Mouse (Mus musculus): ENCODE data around the gene Slfn2. TPM values are rescaled to one million over a fixed set of nuclear protein-coding genes. Genes with fewer than 3 reads are reported as not detected.

Slfn2 gene
- polyA plus RNA-seq, 1 experiment: 0.11 TPM

DNA sequence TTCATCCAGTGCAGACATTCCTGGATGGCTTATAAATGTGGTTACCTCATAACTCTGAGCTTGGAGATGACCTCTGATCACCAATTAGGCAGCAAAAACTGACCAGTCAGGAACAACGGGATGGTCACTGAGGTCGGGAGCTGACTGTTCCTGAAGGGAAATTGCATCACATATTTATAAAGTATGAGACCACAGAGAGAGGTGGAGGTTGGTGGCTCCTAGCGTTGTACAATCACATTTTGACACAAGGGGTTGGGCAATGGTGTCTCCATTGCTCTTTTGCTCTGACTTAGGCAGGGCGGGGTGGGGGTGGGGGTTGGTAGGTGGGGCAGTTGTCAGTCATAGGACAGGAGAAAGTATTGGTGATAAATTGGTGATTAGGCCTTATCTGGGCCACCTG lies 1.8 kb upstream of the Slfn2 start:
- TF ChIP-seq TCF12 (IDR thresholded peaks at IDR 0.05; ENCODE audit: insufficient read depth, poor library complexity, severe bottlenecking) (no peak), POLR2A (IDR thresholded peaks at IDR 0.05; ENCODE audit: insufficient read length, low read depth) (no peak), MYOG (IDR thresholded peaks at IDR 0.05; ENCODE audit: control insufficient read depth in 1 of 3, insufficient read depth in 1 of 3, insufficient read length in 2 of 3, low read depth in 2 of 3) (no peak), TCF3 (IDR thresholded peaks at IDR 0.05; ENCODE audit: insufficient read length, low read depth) (no peak), REST (IDR thresholded peaks at IDR 0.05; ENCODE audit: insufficient read depth, insufficient read length) (no peak), USF1 (IDR thresholded peaks at IDR 0.05; ENCODE audit: low read depth) (no peak), CEBPB (IDR thresholded peaks at IDR 0.05; ENCODE audit: insufficient read depth, poor library complexity, severe bottlenecking) (no peak), MAX (IDR thresholded peaks at IDR 0.05; ENCODE audit: low read depth) (no peak), POLR2AphosphoS2 (IDR thresholded peaks at IDR 0.05; ENCODE audit: insufficient read length, low read depth) (no peak), E2F4 (IDR thresholded peaks at IDR 0.05; ENCODE audit: insufficient read depth) (no peak), SRF (IDR thresholded peaks at IDR 0.05; ENCODE audit: control insufficient read depth, insufficient read length, low read depth) (no peak), MYOD1 (IDR thresholded peaks at IDR 0.05; ENCODE audit: control insufficient read depth in 1 of 3, insufficient read length in 2 of 3, low read depth in 2 of 3) (no peak)
- H3K36me3 ChIP-seq (ENCODE audit: control insufficient read depth, insufficient read depth): no peaks in the 10 kb centered on the region
- no peak overlapping the region for H3K4me2 ChIP-seq (ENCODE audit: low read depth)
- H3ac ChIP-seq (ENCODE audit: control insufficient read depth, insufficient read length): no peak overlapping the region
- no peak overlapping the region for H3K4me3 ChIP-seq
- H3K27me3 ChIP-seq (ENCODE audit: control insufficient read depth, insufficient read depth, insufficient read length): no peaks in the 10 kb centered on the region
- H3K79me2 ChIP-seq (ENCODE audit: control insufficient read depth, insufficient read depth): no peaks in the 10 kb centered on the region

DNA sequence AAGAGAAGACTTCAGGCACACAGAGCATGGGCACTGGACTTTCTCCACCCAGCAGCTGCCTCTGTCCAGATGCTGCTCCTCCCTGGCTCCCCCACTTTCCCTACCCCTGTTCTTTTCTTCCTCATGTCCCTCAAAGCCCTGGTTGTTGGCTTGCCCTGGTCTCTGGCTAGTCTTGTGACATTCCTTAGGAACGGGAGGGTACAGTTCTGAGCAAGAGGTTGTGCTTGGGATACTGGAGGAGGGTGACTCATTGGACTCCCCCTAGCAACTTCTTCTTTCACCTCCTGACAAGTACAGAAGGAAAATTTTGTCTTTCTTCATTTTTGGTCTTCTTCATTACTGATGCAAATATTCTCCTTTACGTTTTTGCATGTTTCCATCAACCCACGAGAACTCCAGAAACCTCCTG lies 967 bp upstream of the Slfn2 start:
- H3K4me2 ChIP-seq (ENCODE audit: low read depth): no peak overlapping the region
- no peaks in the 10 kb centered on the region for H3K36me3 ChIP-seq (ENCODE audit: control insufficient read depth, insufficient read depth)
- no peaks in the 10 kb centered on the region for H3K27me3 ChIP-seq (ENCODE audit: control insufficient read depth, insufficient read depth, insufficient read length)
- TF ChIP-seq TCF12 (IDR thresholded peaks at IDR 0.05; ENCODE audit: insufficient read depth, poor library complexity, severe bottlenecking) (no peak), SRF (IDR thresholded peaks at IDR 0.05; ENCODE audit: control insufficient read depth, insufficient read length, low read depth) (no peak), CEBPB (IDR thresholded peaks at IDR 0.05; ENCODE audit: insufficient read depth, poor library complexity, severe bottlenecking) (no peak), E2F4 (IDR thresholded peaks at IDR 0.05; ENCODE audit: insufficient read depth) (no peak), POLR2AphosphoS2 (IDR thresholded peaks at IDR 0.05; ENCODE audit: insufficient read length, low read depth) (no peak), MAX (IDR thresholded peaks at IDR 0.05; ENCODE audit: low read depth) (no peak), TCF3 (IDR thresholded peaks at IDR 0.05; ENCODE audit: insufficient read length, low read depth) (no peak), MYOD1 (IDR thresholded peaks at IDR 0.05; ENCODE audit: control insufficient read depth in 1 of 3, insufficient read length in 2 of 3, low read depth in 2 of 3) (no peak), REST (IDR thresholded peaks at IDR 0.05; ENCODE audit: insufficient read depth, insufficient read length) (no peak), POLR2A (IDR thresholded peaks at IDR 0.05; ENCODE audit: insufficient read length, low read depth) (no peak)
- H3ac ChIP-seq (ENCODE audit: control insufficient read depth, insufficient read length): no peak overlapping the region
- H3K4me3 ChIP-seq: no peak overlapping the region
- no peaks in the 10 kb centered on the region for H3K79me2 ChIP-seq (ENCODE audit: control insufficient read depth, insufficient read depth)

DNA sequence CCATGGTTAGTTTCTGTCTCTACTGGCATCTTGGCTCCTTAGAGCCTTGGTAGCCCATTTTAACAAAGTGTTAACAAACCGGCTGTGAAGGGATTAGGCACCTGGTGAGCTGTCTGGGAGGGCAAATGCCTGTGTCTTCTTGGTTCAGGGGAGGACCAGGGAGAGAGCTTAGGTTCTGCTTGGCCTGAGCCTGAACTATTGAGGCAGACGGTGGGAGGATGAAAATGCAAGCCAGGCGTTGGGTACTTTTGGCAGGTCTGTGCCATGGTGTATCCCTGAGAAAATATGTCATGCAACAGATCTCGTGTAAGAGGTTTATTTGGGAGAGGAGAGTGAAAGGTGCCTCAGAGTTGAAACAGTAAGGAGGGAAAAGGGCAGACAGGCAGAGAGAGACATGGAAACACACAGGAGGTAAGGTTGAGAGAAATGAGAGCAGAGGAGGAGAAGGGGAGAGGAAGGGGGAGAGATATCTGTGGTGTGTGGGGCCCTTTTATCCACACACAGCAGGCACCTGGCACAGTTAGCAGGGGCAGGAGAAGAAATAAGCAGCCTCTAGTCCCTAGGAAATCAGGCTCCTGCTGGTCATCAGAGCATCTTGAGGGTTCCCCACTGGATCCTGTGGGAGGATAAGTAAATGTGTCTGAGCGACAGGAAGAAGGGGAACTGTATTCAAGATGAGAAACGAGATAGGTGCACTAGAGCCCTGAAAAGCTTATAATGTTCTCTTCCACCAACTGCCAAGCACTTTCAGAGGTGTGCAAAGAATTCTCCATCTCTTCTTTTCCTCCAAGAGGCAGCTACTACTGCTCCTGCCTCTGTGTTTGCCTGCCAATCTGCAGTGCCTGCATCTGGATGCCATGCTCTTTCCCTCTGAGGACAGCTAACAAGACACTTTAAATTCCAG lies 781 bp downstream of the Slfn2 start:
- no peak overlapping the region for H3K4me3 ChIP-seq
- no peak overlapping the region for H3K4me2 ChIP-seq (ENCODE audit: low read depth)

DNA sequence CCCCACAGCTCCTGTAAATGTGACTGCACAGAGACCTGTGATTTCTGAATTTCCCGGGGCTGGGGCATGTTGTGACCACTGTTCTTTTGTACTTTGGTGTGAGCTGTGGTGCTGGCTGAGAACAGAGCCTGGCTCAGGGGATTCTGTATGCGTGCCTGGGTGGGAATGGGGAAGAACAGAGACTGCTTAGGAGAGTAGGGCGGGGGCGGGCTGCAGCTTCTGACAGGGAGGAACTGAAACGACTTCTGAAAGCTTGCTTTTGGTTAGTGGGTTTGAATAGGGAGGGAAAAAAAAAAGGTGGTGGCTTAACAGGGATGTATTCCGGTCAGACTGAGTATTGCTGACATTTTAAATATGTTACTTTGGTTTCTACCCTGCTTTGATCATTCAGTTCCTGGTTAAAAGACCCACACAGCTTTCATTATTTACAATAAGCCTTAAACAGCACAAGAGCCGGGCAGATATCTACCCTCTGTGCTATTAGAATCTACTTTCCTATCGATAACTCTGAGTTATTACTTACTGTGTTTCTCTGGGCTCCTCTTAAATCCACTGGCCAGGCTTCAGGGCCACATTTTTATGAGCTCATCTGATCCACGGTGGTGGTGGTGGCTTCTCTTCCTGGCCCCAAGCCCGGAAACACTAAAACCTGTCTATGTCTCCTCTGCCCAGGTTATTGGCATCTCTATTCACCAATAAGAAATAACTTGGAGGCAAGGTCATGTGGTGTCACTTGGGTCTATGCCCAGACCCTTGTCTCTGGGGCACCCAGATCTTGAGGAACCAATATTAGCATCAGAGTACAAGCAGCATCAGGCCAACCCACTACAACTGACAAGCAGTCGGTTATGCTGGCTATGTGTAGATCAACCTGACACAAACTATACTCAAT lies 2.0 kb downstream of the Slfn2 start:
- Histone ChIP-seq H3ac (ENCODE audit: control insufficient read depth, insufficient read length) (no peak overlapping the region), H3K79me2 (ENCODE audit: control insufficient read depth, insufficient read depth) (no peaks in the 10 kb centered on the region), H3K36me3 (ENCODE audit: control insufficient read depth, insufficient read depth) (no peaks in the 10 kb centered on the region), H3K4me3 (no peak overlapping the region), H3K4me2 (ENCODE audit: low read depth) (no peak overlapping the region), H3K27me3 (ENCODE audit: control insufficient read depth, insufficient read depth, insufficient read length) (no peaks in the 10 kb centered on the region)
- no peak for TF ChIP-seq POLR2A (IDR thresholded peaks at IDR 0.05; ENCODE audit: insufficient read length, low read depth)
- TF ChIP-seq MYOD1 (IDR thresholded peaks at IDR 0.05; ENCODE audit: control insufficient read depth in 1 of 3, insufficient read length in 2 of 3, low read depth in 2 of 3): no peak
- TF ChIP-seq MYOG (IDR thresholded peaks at IDR 0.05; ENCODE audit: control insufficient read depth in 1 of 3, insufficient read depth in 1 of 3, insufficient read length in 2 of 3, low read depth in 2 of 3): no peak
- TF ChIP-seq E2F4 (IDR thresholded peaks at IDR 0.05; ENCODE audit: insufficient read depth): no peak
- TF ChIP-seq SRF (IDR thresholded peaks at IDR 0.05; ENCODE audit: control insufficient read depth, insufficient read length, low read depth): no peak
- TF ChIP-seq TCF12 (IDR thresholded peaks at IDR 0.05; ENCODE audit: insufficient read depth, poor library complexity, severe bottlenecking): no peak
- no peak for TF ChIP-seq REST (IDR thresholded peaks at IDR 0.05; ENCODE audit: insufficient read depth, insufficient read length)
- no peak for TF ChIP-seq TCF3 (IDR thresholded peaks at IDR 0.05; ENCODE audit: insufficient read length, low read depth)
- TF ChIP-seq CEBPB (IDR thresholded peaks at IDR 0.05; ENCODE audit: insufficient read depth, poor library complexity, severe bottlenecking): no peak
- no peak for TF ChIP-seq MAX (IDR thresholded peaks at IDR 0.05; ENCODE audit: low read depth)
- no peak for TF ChIP-seq USF1 (IDR thresholded peaks at IDR 0.05; ENCODE audit: low read depth)

More for the DNA sequence above, 781 bp downstream of the Slfn2 start:
- H3ac ChIP-seq (ENCODE audit: control insufficient read depth, insufficient read length): no peak overlapping the region
- TF ChIP-seq SRF (IDR thresholded peaks at IDR 0.05; ENCODE audit: control insufficient read depth, insufficient read length, low read depth) (no peak), E2F4 (IDR thresholded peaks at IDR 0.05; ENCODE audit: insufficient read depth) (no peak)
- H3K79me2 ChIP-seq (ENCODE audit: control insufficient read depth, insufficient read depth): no peaks in the 10 kb centered on the region
- no peaks in the 10 kb centered on the region for H3K36me3 ChIP-seq (ENCODE audit: control insufficient read depth, insufficient read depth)
- no peaks in the 10 kb centered on the region for H3K27me3 ChIP-seq (ENCODE audit: control insufficient read depth, insufficient read depth, insufficient read length)

Data from myocyte (in vitro differentiated cells).